Mouse (Mus musculus): ENCODE results near the gene 1110012L19Rik. TPM values are rescaled to one million over a fixed set of nuclear protein-coding genes. Genes with fewer than 3 reads are reported as not detected.
"Not testable (repeated sequence)": the region's sequence is repeated elsewhere in the genome, so short reads cannot be mapped to it uniquely, and the experiment has no call there.

1110012L19Rik gene
- polyA plus RNA-seq, 1 experiment from 2014 or later = 37.1 TPM

- H3K4me2 ChIP-seq (replicated peaks; ENCODE audit: low read depth, low read length); H3K27me3 ChIP-seq (replicated peaks; ENCODE audit: insufficient read depth, low read length); H3K36me3 ChIP-seq (ENCODE audit: insufficient read depth, low read length); H3K9me3 ChIP-seq (ENCODE audit: low read length); H3K4me3 ChIP-seq (ENCODE audit: low read depth, low read length); H3K4me1 ChIP-seq (ENCODE audit: insufficient read depth, low read depth, low read length); H3K9ac ChIP-seq (replicated peaks; ENCODE audit: low read depth); H3K27ac ChIP-seq (ENCODE audit: low read length); DNase-seq (ENCODE audit: low spot score): not testable (repeated sequence)
- peak; percentile 30; the same call in 1 of the 2 replicates for ATAC-seq
- peak; percentile 35; the same call in 1 of the 2 replicates for TF ChIP-seq CTCF (IDR thresholded peaks at IDR 0.05)
- 67% methylated on average over 5 of the region's 6 CpGs for WGBS
Measured at GRCm38 (mm10) chrX:70374469-70375110, 11.1 kb upstream of the 1110012L19Rik start.

- peak overlapping the region; percentile 12; the same call in 1 of the 2 replicates for H3K9ac ChIP-seq (replicated peaks; ENCODE audit: low read depth)
- peak overlapping the region; percentile 77; the same call in 1 of the 2 replicates for H3K27ac ChIP-seq (ENCODE audit: low read length)
- no peaks in the 10 kb centered on the region for H3K36me3 ChIP-seq (ENCODE audit: insufficient read depth, low read length)
- DNase-seq (ENCODE audit: low spot score) (no peak), ATAC-seq (no peak)
- H3K9me3 ChIP-seq (ENCODE audit: low read length) = no peaks in the 10 kb centered on the region
- no peaks in the 10 kb centered on the region for H3K27me3 ChIP-seq (replicated peaks; ENCODE audit: insufficient read depth, low read length)
- TF ChIP-seq CTCF (IDR thresholded peaks at IDR 0.05) = no peak
- no peak for TF ChIP-seq EP300 (IDR thresholded peaks at IDR 0.05)
- WGBS = 45% methylated on average over 3 of the region's 3 CpGs
- H3K4me2 ChIP-seq (replicated peaks; ENCODE audit: low read depth, low read length) = peak overlapping the region; percentile 42
- H3K4me3 ChIP-seq (ENCODE audit: low read depth, low read length) = peak overlapping the region; percentile 47
- no peaks in the 10 kb centered on the region for H3K4me1 ChIP-seq (ENCODE audit: insufficient read depth, low read depth, low read length)
Measured at GRCm38 (mm10) chrX:70384917-70385275, 781 bp upstream of the 1110012L19Rik start.

GRCm38 (mm10) chrX:70385962-70386351, 280 bp downstream of the 1110012L19Rik start:
- TF ChIP-seq CTCF (IDR thresholded peaks at IDR 0.05) (no peak), EP300 (IDR thresholded peaks at IDR 0.05) (0 out of 2 replicates have a peak, but pooled peaks have one; percentile 2)
- no peak for DNase-seq (ENCODE audit: low spot score)
- Histone ChIP-seq H3K9ac (replicated peaks; ENCODE audit: low read depth) (peak overlapping the region; percentile 34; the same call in 1 of the 2 replicates), H3K27me3 (replicated peaks; ENCODE audit: insufficient read depth, low read length) (no peaks in the 10 kb centered on the region), H3K4me3 (ENCODE audit: low read depth, low read length) (peak overlapping the region; percentile 47), H3K9me3 (ENCODE audit: low read length) (no peaks in the 10 kb centered on the region), H3K36me3 (ENCODE audit: insufficient read depth, low read length) (no peaks in the 10 kb centered on the region), H3K27ac (ENCODE audit: low read length) (peak overlapping the region; percentile 79), H3K4me2 (replicated peaks; ENCODE audit: low read depth, low read length) (peak overlapping the region; percentile 54), H3K4me1 (ENCODE audit: insufficient read depth, low read depth, low read length) (no peaks in the 10 kb centered on the region)
- peak; percentile 50 for ATAC-seq
- WGBS = 27% methylated on average over 8 of the region's 11 CpGs

GRCm38 (mm10) chrX:70392636-70393035, 7.0 kb downstream of the 1110012L19Rik start:
- not testable (repeated sequence) for H3K4me2 ChIP-seq (replicated peaks; ENCODE audit: low read depth, low read length); DNase-seq (ENCODE audit: low spot score); H3K4me1 ChIP-seq (ENCODE audit: insufficient read depth, low read depth, low read length); ATAC-seq; H3K27me3 ChIP-seq (replicated peaks; ENCODE audit: insufficient read depth, low read length); H3K4me3 ChIP-seq (ENCODE audit: low read depth, low read length); H3K9me3 ChIP-seq (ENCODE audit: low read length); H3K27ac ChIP-seq (ENCODE audit: low read length); H3K36me3 ChIP-seq (ENCODE audit: insufficient read depth, low read length); H3K9ac ChIP-seq (replicated peaks; ENCODE audit: low read depth)

- H3K27ac ChIP-seq (ENCODE audit: low read length); H3K4me1 ChIP-seq (ENCODE audit: insufficient read depth, low read depth, low read length); H3K4me3 ChIP-seq (ENCODE audit: low read depth, low read length); H3K9me3 ChIP-seq (ENCODE audit: low read length); H3K9ac ChIP-seq (replicated peaks; ENCODE audit: low read depth); H3K27me3 ChIP-seq (replicated peaks; ENCODE audit: insufficient read depth, low read length); H3K4me2 ChIP-seq (replicated peaks; ENCODE audit: low read depth, low read length); H3K36me3 ChIP-seq (ENCODE audit: insufficient read depth, low read length); DNase-seq (ENCODE audit: low spot score); ATAC-seq: not testable (repeated sequence)
- WGBS = 40% methylated on average over 3 of the region's 3 CpGs
Measured at GRCm38 (mm10) chrX:70425473-70425872, 39.8 kb downstream of the 1110012L19Rik start.

Other genes with a start within 250 kb of the 1110012L19Rik start
- 6.6 and 7.0 TPM in 2 replicates for gene Ids, start 20.8 kb upstream of the 1110012L19Rik start, polyA plus RNA-seq (2015; fragmentation: Nextera tagmentation; extraction: Ambion mirVana)
- gene Tmem185a, start 91.3 kb downstream of the 1110012L19Rik start, polyA plus RNA-seq (2015; fragmentation: Nextera tagmentation; extraction: Ambion mirVana) = 29.0 and 30.4 TPM in 2 replicates